Mouse (Mus musculus) adipocyte (in vitro differentiated cells): ENCODE measurements around the gene Ttll2.
"Not testable (repeated sequence)": the region's sequence is repeated elsewhere in the genome, so short reads cannot be mapped to it uniquely, and the experiment has no call there.

Experiments
- DNase-seq: peaks from one replicate; pipeline ENCODE4 v3.0.0-alpha.2; 2016; ENCODE audit warnings: low spot score

The Ttll2 gene

GRCm38 (mm10) chr17:7352596-7352995 lies at the start of gene Ttll2:
Gene Ttll2 (minus strand): TSS chr17:7352696.
- not testable (repeated sequence) for DNase-seq

- not testable (repeated sequence) for DNase-seq
Observed at GRCm38 (mm10) chr17:7399770-7400169, 47.3 kb upstream of the Ttll2 start.

- not testable (repeated sequence) for DNase-seq
Observed at GRCm38 (mm10) chr17:7398198-7398847, 45.8 kb upstream of the Ttll2 start.

GRCm38 (mm10) chr17:7397079-7397478 lies 44.6 kb upstream of the Ttll2 start:
- not testable (repeated sequence) for DNase-seq

GRCm38 (mm10) chr17:7396288-7396687 lies 43.8 kb upstream of the Ttll2 start:
- DNase-seq = not testable (repeated sequence)

GRCm38 (mm10) chr17:7395671-7396070 lies 43.2 kb upstream of the Ttll2 start:
- not testable (repeated sequence) for DNase-seq

GRCm38 (mm10) chr17:7395116-7395515 lies 42.6 kb upstream of the Ttll2 start:
- not testable (repeated sequence) for DNase-seq

GRCm38 (mm10) chr17:7389898-7390297 lies 37.4 kb upstream of the Ttll2 start:
- not testable (repeated sequence) for DNase-seq

GRCm38 (mm10) chr17:7388958-7389356 lies 36.5 kb upstream of the Ttll2 start:
- DNase-seq = not testable (repeated sequence)

- not testable (repeated sequence) for DNase-seq
Observed at GRCm38 (mm10) chr17:7388341-7388957, 36.0 kb upstream of the Ttll2 start.

GRCm38 (mm10) chr17:7386016-7386415 lies 33.5 kb upstream of the Ttll2 start:
- DNase-seq = not testable (repeated sequence)

GRCm38 (mm10) chr17:7385364-7385763 lies 32.9 kb upstream of the Ttll2 start, which contains the start of gene Unc93a2:
Gene Unc93a2 (minus strand): TSS chr17:7385464.
- not testable (repeated sequence) for DNase-seq

- DNase-seq = not testable (repeated sequence)
Observed at GRCm38 (mm10) chr17:7383167-7384143, 31.0 kb upstream of the Ttll2 start.

GRCm38 (mm10) chr17:7382711-7383110 lies 30.2 kb upstream of the Ttll2 start:
- not testable (repeated sequence) for DNase-seq

GRCm38 (mm10) chr17:7377907-7378306 lies 25.4 kb upstream of the Ttll2 start:
- not testable (repeated sequence) for DNase-seq

- DNase-seq = not testable (repeated sequence)
Observed at GRCm38 (mm10) chr17:7376951-7377700, 24.6 kb upstream of the Ttll2 start.

- DNase-seq = not testable (repeated sequence)
Observed at GRCm38 (mm10) chr17:7371879-7372278, 19.4 kb upstream of the Ttll2 start, which contains the start of gene Gm49630. Gene Gm49630 (minus strand): TSS chr17:7371979.

- DNase-seq = not testable (repeated sequence)
Observed at GRCm38 (mm10) chr17:7369401-7369800, 16.9 kb upstream of the Ttll2 start.

- not testable (repeated sequence) for DNase-seq
Observed at GRCm38 (mm10) chr17:7366676-7367374, 14.3 kb upstream of the Ttll2 start.

- not testable (repeated sequence) for DNase-seq
Observed at GRCm38 (mm10) chr17:7366265-7366664, 13.8 kb upstream of the Ttll2 start.

GRCm38 (mm10) chr17:7365615-7366014 lies 13.1 kb upstream of the Ttll2 start:
- DNase-seq = not testable (repeated sequence)
